Mouse (Mus musculus) lung, adult 2 months (tissue): ENCODE measurements around the gene Rab22a. TPM values are rescaled to one million over a fixed set of nuclear protein-coding genes. Genes with fewer than 3 reads are reported as not detected.
"Not testable (repeated sequence)": the region's sequence is repeated elsewhere in the genome, so short reads cannot be mapped to it uniquely, and the experiment has no call there.

ENCODE experiments used
- DNase-seq: peaks from one replicate; pipeline ENCODE4 v3.0.0; 2022
- H3K4me1 ChIP-seq: fragments of 200-500 bp; 2 replicates; pipeline ENCODE4 v1.6.1; 2011; ENCODE audit warnings: low read length; ENCODE audit not compliant: control insufficient read depth, insufficient read depth
- H3K4me3 ChIP-seq: fragments of 200-500 bp; replicated peaks from 2 replicates; pipeline ENCODE3; 2011; ENCODE audit warnings: low read depth, mild to moderate bottlenecking, control low read depth, low read length; ENCODE audit errors: extremely low read depth
- CTCF ChIP-seq: fragments of 200-500 bp; IDR thresholded peaks from 2 replicates; pipeline ENCODE4 v1.5.1; 2011; ENCODE audit warnings: mild to moderate bottlenecking, low read length, control low read depth; ENCODE audit not compliant: insufficient read depth
- POLR2A ChIP-seq: fragments of 200-500 bp; IDR thresholded peaks from 2 replicates; pipeline ENCODE4 v1.6.1; 2011; ENCODE audit warnings: low read depth, mild to moderate bottlenecking, control low read depth, low read length, borderline replicate concordance; ENCODE audit errors: extremely low read depth
- WGBS: fragments of 180-500 bp; shearing (Covaris S2); methylation state at CpG from one replicate; pipeline ENCODE4 v1.1.7; 2018; 5-methylcytosine and 5-hydroxymethylcytosine counted together
- polyA plus RNA-seq: library from polyadenylated mRNA; depleted of rRNA; stranded (reverse); fragments of >200 nt; gene quantifications from 2 replicates; pipeline ENCODE4 v1.2.3, GENCODE M21; 2012

Rab22a gene
- polyA plus RNA-seq, 1 experiment: 27.3 TPM

DNA sequence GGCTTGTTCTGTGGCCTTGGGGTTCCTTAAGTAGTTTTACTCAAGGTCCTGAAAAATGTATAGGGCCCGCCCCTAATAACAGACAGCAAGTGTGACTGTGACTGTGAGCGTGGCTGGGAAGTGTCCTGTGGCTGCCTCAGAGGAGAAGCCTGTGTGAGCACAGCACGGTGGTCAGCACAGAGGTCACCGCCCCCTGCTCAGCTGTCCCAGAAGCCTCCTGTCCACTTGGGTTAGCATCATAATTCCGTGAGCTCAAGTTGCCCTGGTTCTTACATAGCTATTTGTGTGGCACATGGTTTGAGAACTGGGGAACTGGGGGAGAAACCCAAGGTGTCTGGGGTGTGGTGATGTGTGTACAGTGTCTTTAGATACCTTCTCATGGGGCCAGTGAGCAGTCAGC lies 27.8 kb downstream of the Rab22a start:
- TF ChIP-seq CTCF (no peak), POLR2A (no peak)
- DNase-seq: no peak
- 91% methylated on average over 5 of the region's 5 CpGs for WGBS
- Histone ChIP-seq H3K4me1 (peaks cover 4% of the 10 kb centered on the region; the same call in 1 of the 2 replicates), H3K4me3 (no peak overlapping the region)

DNA sequence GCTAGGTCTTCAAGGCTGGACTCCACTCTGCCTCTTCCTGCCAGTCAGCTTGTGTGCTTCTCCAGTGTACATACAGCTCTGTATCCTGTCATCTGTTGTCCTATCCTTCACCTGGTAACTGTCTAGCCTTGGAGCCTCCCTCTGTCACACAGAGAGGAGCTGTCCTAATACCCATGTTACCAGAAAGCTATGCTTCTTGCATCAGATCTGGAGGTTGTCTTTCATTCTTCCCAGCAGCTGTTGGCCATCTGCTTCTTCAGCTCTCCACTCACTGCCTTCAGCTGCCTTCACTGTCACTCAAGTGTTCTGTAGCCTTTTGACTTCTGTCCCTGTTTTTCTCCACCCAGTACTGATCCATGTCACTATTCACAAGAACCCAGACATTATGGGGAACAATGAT lies 30.3 kb downstream of the Rab22a start:
- DNase-seq: no peak
- TF ChIP-seq POLR2A (no peak), CTCF (no peak)
- no peak overlapping the region for H3K4me3 ChIP-seq
- H3K4me1 ChIP-seq: no peaks in the 10 kb centered on the region; the same call in 1 of the 2 replicates

DNA sequence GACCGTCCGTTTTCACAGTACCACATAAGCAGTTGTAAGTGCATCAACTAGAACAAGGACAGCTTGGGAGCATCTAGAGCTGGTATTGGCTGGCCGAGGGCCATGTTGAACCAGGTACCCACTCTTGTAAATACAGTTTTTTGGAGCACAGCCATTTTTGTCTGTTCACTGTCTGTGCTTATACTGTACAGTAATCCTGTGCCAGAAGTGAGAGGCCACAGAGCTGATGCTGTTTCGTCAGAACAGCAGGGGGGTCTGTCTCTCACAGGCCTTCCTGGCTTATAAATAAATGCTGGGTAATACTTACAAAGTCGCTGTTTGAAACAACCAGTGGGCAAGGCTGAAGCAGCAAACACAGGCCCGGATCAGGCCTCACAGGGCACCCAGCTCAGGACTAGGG lies 32.2 kb downstream of the Rab22a start:
- TF ChIP-seq CTCF: no peak
- TF ChIP-seq POLR2A: no peak
- 73% methylated on average over 6 of the region's 6 CpGs for WGBS
- Histone ChIP-seq H3K4me3 (no peak overlapping the region), H3K4me1 (no peaks in the 10 kb centered on the region; the same call in 1 of the 2 replicates)
- DNase-seq: no peak

DNA sequence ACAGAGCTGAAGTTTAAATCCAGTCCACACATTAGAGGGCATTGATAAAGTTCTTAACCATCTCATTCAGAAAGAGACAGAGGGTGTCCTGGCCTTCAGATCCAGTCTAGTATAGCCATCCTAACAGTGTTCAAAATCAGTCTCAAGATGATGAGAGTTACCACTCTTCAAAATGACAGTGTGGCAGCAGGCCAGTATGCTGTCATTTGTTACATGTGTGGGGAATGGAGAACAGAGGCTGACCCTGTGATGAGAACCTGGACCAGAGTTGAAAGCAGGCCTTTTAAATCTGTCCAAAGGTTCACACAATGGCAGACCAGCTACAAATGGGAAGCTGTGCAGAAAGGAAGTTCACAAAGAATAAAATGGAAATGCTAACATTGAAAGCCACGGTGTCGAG lies 33.1 kb downstream of the Rab22a start:
- 65% methylated on average over 2 of the region's 2 CpGs for WGBS
- Histone ChIP-seq H3K4me1 (no peaks in the 10 kb centered on the region; the same call in 1 of the 2 replicates), H3K4me3 (no peak overlapping the region)
- TF ChIP-seq POLR2A: no peak
- DNase-seq: no peak

DNA sequence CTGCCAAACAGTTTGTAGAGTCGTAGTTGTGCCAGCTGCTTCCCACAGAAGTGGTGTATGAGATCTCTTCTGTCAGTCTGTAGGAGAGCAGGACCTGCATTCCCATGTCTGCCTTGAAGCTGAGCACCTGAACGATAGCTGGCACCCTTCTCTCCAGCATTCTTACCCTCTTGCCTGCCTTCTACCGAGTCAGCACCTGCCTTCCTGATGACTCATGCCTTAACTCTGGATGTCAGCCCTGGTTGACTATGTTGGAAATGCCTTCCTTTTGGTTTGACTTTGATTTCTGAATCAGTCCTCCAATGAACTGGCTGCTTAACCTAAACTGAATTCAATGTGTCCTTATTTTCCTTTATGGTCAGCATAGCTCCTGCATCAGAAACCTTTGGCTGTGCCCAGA lies 39.3 kb downstream of the Rab22a start:
- WGBS: 60% methylated on average over 3 of the region's 3 CpGs
- Histone ChIP-seq H3K4me1 (no peaks in the 10 kb centered on the region), H3K4me3 (no peak overlapping the region)
- DNase-seq: no peak
- TF ChIP-seq CTCF: no peak
- no peak for TF ChIP-seq POLR2A

DNA sequence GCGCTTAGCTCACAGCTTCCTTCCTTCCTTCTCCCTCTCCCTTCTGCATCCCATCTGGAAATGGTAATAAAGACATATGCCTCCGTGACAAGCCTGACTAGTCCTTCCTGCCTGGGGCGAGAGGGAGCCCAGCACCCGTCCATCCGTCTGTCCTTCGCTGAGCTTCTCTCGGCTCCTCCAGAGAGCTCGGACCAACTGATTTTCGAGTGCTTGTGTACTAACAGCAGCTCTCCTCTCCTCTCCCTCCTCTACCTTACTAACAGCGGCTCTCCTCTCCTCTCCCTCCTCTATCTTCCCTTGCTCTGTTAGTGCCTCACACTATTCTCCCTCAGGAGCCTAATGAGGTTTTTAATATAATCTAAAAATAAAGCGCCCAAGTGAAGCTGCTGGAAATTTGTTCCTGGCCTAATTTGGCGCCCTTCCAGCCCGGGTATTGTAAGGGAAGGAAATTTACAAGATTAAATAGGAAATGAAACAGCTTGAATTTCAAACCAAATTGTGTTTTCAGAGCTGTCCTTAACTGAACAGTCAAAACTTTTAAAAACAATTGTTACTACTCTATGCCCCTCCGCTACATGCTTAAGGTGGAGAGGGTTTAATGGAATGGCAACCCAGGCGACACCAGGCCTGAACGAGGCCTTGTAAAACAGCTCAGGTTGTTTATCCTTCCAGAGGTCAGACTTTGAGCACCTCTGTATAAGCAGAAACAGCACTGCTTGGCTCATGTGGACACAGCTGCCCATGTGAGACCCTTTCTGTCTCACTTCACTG lies 42.7 kb downstream of the Rab22a start:
- whole genome bisulfite sequencing: 50% methylated on average over 16 of the region's 16 CpGs
- TF ChIP-seq POLR2A: no peak
- TF ChIP-seq CTCF: no peak
- DNase-seq: no peak
- H3K4me3 ChIP-seq: no peak overlapping the region
- H3K4me1 ChIP-seq: no peaks in the 10 kb centered on the region

DNA sequence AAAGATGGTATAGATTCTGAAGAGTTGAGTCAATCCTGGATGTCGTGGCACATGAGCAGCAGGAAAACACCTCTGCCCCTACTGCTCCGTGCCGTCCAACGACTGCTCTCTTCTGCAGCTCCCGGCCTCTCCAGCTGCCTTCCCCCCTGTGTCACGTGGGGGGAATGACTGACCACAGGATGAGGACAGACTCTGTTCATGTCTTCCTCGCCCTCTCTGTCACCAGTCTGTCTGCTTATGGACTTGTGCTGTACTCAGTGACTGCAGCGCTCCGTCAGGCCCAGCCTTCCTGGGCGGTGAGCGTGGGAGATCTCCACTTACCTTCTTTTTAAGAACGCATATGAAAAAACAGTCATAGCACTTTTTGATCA lies 43.3 kb downstream of the Rab22a start:
- WGBS: 69% methylated on average over 12 of the region's 12 CpGs
- Histone ChIP-seq H3K4me1 (no peaks in the 10 kb centered on the region), H3K4me3 (no peak overlapping the region)
- no peak for DNase-seq
- no peak for TF ChIP-seq POLR2A
- no peak for TF ChIP-seq CTCF

DNA sequence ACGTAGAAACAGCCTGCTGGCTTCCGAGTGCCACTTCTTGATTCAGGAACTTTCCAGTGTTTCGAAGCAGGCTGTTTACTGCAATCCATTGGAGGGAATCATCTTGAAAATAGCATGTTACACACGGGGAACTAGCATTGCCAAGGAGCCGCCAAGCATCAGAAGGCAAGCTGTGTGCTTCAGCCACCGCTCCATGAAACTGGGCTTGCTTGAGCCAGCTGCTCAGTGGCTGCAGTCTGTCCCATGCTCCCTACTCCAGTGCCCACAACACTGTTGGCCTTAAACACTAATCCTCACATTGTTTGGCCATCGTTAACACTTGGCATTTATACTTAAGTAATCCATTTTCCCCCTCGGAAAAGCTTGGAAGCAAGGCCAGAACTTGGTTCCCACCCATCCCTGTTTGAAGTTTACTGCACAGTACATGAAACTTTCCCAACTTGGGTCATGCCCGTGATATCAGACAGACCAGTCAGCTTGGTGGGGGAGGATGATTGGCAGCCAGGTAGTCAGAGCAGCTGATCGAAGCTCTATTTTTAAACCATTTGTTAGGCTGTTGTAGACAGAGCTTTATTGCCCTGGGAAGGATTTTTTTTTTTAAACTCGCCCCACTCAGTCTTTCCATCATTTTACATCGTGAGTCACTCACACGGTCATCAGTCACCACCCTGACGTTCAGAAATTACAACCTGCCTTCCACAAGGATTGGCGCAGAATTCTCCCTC lies 46.4 kb downstream of the Rab22a start:
- Histone ChIP-seq H3K4me3 (no peak overlapping the region), H3K4me1 (no peaks in the 10 kb centered on the region)
- DNase-seq: no peak
- WGBS: 79% methylated on average over 15 of the region's 15 CpGs
- TF ChIP-seq CTCF: no peak
- TF ChIP-seq POLR2A: no peak

DNA sequence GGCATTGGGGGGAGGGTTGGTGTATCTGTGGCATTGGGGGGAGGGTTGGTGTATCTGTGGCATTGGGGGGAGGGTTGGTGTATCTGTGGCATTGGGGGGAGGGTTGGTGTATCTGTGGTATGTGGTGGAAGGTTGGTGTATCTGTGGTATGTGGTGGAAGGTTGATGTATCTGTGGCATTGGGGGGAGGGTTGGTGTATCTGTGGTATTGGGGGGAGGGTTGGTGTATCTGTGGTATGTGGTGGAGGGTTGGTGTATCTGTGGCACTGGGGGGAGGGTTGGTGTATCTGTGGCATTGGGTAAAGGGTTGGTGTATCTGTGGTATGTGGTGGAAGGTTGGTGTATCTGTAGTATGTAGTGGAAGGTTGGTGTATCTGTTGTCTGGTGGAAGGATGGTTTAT lies 48.1 kb downstream of the Rab22a start:
- not testable (repeated sequence) for H3K4me1 ChIP-seq, DNase-seq, H3K4me3 ChIP-seq

DNA sequence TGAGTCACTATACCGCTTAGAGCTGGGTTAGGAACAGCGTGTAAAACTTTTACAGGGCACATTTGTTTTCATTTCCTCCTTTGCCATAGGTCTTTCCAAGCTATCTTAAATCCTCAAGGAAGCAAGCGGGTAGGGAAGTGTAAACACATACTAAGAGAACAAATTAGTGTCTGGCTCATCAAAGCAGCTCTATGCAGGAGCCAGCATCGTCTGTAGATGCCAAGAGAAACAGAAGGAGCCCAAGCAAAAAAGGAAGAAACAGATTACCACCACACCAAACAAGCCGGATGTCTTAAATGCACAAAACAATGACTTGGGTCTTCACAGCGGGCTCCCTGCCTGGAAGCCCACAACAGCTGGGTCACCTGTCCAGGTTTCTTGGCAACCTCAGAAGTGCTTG lies 50.6 kb downstream of the Rab22a start:
- Histone ChIP-seq H3K4me1 (no peaks in the 10 kb centered on the region), H3K4me3 (no peak overlapping the region)
- DNase-seq: no peak
- WGBS: 51% methylated on average over 6 of the region's 6 CpGs
- TF ChIP-seq POLR2A (no peak), CTCF (no peak)
